Mouse (Mus musculus) small intestine, adult 2 months (tissue): ENCODE results near the gene Amt.

Source experiments
- CTCF ChIP-seq: fragments of 200-500 bp; IDR thresholded peaks from 2 replicates; pipeline ENCODE4 v1.5.1; 2012; ENCODE audit warnings: low read depth, mild to moderate bottlenecking, control low read depth, inconsistent platforms, low read length, moderate library complexity, mixed read lengths; ENCODE audit not compliant: insufficient replicate concordance, insufficient read length; ENCODE audit errors: extremely low read depth
- POLR2A ChIP-seq: fragments of 200-500 bp; IDR thresholded peaks from 2 replicates; pipeline ENCODE4 v1.6.1; 2012; ENCODE audit warnings: low read depth, mild to moderate bottlenecking, control low read depth, inconsistent platforms, low read length, moderate library complexity

DNA sequence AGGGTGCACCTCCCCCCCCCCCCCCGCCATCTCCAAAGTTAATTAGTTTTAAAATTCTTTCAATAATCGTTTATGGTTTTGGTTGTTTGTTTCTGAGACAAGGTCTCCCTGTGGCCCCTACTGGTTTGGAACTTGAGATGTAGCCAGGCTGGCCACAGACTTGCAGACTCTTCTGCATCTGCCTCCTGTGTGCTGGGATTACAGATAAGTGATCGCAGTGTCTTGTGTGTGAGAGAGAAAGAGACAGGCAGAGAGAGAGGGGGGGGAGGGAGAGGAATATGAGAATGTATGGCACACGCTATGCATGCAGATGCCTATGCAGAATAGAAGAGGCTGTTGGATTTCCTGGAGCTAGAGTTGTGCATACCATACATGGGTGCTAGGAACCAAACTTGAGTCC, 53.1 kb downstream of the Amt start:
- TF ChIP-seq POLR2A (no peak), CTCF (no peak)
